Mouse (Mus musculus) G1E-ER4 (cell line): ENCODE results near the gene Pex7. TPM values are rescaled to one million over a fixed set of nuclear protein-coding genes. Genes with fewer than 3 reads are reported as not detected.

Source experiments
- GATA1 ChIP-seq: IDR thresholded peaks from one replicate; pipeline ENCODE4 v1.8.0; 2012; ENCODE audit warnings: low read length, inconsistent platforms
- polyA plus RNA-seq: library from polyadenylated mRNA; stranded (reverse); fragments of >175 nt; gene quantifications from 2 replicates; pipeline ENCODE4 v1.2.3, GENCODE M21; 2012

Pex7 gene
- polyA plus RNA-seq, 1 experiment = 30.9 TPM

DNA sequence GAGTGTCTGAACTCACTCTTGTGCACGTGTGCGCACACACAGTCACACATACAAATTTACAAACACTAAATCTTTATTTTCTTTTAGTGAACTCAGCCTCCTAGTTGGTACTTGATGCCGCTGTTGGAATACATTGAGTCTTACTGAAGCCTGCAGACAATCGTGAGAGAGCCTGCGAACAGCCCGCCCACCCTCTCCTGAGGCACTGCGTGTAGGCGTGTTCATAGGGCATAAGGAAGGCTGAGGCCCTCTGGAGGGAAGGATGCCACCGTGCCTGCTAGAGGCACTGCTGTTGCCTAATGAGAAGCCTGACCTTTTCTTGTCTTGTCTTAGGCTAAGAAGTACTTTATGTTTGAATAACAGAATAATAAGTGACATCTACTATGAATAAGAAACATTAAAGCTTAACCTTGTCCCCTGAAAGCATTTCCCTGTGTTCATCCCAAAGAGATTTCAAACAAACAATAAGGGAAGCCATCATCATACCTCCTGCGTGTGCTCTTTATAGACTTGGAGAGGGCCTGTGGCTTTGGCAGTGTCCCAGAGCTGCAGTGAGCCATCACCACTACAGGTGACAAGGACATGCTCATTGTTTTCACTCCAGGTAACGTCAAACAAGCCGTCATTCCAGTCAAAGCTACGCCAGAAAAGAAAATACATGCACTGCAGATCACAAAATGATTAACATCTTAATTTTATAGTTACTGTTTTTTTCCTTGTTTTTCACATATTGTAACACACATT lies 3.2 kb downstream of the Pex7 start:
- TF ChIP-seq GATA1 = no peak

DNA sequence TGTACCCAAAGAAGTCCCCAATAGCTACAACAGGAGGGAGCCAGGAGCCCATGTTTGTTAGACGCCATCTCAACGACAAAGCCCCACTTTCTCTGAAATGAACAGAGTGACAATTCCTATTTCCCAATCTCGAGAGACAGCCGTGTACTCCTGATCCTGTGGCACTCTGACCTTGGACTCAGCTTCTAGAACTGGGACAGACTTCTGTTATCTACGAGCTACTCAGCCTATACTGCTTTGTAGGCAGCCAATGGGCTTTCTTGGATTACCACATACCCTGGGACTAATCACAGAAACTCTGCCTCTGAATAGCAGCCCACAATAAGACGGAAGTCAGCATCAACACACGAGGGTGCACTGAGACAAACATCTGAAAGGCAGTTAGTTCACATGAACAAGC lies 5.5 kb downstream of the Pex7 start:
- TF ChIP-seq GATA1 = no peak

DNA sequence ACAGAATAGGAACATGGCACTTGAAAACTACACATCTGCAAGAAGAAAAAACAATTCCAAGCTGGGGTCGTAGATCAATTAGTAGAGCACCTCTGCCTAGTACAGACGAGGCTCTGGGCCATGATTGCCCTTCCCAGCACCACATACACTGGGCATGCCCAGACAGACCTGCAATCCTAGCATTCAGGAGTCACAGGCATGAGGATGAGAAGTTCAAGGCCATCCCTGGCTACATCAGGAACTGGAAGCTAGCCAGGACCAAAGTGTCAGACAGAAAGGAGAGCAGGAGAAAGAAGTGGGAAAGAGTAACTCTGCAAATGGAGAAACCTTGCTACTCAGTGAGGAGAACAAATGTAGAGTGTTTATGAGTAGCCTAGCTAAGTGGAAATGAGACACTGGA lies 7.3 kb downstream of the Pex7 start:
- no peak for TF ChIP-seq GATA1

DNA sequence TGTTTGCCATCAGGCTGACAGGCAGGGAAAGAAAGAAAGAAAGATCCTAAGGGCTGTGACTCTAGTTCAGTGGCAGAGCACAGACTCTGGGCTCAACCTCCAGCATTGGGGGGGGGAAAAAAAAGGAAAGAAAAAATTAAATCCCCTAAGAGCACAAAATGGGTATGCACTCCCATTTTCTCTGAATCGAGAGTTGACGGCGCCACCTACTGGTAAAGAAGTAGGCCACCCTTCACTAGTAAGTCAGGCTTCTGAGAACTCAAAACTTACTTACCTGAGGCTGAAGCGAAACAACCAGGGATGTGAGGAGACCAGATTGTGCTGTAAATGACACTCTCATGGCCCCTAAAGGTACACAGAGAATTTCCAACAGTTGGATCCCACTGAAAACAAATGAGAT lies 13.5 kb downstream of the Pex7 start:
- TF ChIP-seq GATA1 = no peak

DNA sequence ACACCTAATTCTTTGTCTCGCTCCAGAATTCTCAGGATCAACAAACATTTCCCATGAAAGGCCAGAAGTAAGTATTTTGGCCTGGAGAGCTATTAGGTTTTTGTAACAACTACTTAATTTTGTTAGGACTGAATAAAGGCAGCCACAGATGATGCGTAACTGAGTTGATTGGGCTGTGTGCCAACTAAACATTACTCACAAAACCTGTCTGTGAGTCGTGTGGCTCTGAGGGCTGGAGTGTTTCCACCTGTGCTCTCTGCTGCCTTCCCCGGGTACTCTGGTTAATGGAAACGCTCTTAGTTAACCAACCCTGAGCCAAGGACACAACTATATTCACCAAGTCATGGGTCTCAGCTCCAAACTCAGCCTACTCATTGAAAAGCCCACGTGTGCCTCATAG lies 14.3 kb downstream of the Pex7 start:
- TF ChIP-seq GATA1 = no peak

DNA sequence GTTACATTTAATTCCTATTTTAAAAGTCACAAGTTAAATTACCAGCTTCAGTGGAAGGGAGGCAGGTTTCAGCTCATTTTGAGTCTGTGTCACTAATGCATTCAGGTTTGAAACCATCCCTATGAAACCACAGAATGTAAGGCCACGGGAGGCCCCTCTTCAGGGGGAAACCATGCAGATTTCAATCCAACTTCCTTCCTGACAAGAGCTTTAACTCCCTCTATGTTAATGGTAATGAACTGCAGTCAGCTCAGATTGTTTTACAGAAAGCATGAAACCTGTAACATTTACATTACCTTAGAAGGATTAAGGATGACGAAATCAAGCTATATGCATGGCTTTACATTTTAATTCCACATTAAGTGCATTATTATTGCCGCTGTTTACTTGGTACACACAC lies 15.8 kb downstream of the Pex7 start:
- TF ChIP-seq GATA1 = no peak

DNA sequence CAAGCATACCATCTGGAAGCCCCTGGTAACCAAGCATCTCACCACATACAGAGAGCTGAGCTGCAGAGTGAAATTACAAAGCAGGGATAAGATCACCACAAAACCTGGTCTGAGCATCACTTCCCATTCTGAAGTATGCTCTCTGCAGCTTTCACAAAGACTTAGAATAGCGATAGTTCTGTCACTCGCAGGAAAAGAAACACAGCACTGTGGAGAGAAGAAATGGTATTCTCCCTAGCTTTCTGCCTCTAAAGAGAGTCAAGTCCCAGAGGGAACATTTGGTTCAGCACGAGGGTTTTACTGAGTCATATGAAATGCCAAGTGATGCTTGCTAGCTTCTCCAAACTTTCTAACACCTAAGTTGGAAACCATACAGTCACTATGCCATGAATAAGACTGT lies 17.6 kb downstream of the Pex7 start:
- TF ChIP-seq GATA1 = no peak

DNA sequence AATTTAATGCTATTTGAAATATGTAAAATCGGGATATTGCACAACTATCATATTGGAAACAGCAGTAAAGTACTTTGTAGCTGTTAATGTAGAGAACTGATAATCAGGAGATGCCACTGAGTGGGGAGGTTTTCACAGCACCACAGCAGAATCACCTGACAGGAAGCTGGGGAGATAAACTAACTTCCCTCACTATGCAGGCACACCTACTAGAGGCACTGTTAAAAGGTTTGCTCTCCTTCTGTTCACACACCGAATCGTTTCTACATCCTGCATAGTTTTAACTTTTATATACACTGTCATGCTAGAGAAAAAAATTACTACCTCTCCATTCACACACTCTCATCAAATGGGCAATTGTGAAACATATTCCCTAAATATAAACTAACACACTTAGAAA lies 21.2 kb downstream of the Pex7 start:
- peak; percentile 50 for TF ChIP-seq GATA1

DNA sequence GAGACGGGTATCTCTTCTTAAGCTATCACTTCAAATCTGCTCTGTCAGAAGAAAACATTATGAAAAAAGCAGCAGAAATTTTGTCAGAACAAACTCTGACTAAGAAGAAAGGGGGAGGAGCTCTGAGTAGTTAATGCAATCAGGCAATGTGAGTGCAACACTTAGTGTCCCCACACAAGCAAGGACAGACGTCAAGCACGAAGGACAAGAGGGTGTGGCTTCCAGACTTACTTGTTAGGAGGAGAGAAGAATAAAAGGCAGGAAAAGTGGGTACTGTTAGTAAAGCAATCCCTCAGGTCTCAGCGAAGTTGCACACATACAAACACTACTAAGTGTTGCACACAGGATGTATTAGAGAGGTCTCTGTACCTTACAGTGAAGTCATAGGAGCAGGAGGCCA lies 23.1 kb downstream of the Pex7 start:
- no peak for TF ChIP-seq GATA1

DNA sequence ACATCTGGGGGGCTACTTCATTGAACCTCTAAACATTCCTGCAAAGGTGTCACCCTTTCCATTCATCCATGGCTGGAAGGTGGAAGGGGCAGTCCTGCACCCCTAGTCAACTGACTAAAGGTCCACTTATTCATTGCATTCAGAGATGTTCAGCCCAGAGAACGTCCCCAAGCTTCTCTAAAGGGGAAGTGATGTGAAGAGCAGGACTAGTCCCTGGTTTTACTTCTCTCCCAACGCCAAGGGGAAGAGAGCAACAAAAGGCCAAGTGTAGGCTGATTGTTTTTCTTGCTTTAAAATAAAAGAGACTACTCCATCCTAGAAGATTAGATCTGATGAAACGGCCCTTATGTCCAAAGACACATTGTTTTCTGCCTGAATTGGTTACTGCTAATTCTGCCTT lies 27.1 kb downstream of the Pex7 start:
- TF ChIP-seq GATA1 = no peak

DNA sequence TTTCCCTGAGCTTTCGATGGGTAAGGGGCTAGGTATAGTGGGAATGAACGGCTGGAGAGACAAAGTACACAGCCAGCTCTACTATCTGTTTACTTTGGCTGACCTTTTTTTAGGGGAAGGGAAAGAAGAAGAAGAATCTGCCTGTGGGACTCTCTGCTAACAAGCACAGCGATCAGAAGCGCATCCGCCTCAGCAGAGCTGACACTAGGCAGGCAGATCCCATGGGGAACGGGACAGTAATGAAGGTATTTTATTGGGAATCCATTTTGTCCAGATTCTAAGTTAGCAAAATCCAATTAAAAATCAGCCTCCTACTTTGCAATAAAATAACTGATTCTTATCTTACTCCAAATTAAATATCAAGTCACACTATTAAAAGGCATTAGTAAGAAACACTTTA lies 28.3 kb downstream of the Pex7 start:
- no peak for TF ChIP-seq GATA1

DNA sequence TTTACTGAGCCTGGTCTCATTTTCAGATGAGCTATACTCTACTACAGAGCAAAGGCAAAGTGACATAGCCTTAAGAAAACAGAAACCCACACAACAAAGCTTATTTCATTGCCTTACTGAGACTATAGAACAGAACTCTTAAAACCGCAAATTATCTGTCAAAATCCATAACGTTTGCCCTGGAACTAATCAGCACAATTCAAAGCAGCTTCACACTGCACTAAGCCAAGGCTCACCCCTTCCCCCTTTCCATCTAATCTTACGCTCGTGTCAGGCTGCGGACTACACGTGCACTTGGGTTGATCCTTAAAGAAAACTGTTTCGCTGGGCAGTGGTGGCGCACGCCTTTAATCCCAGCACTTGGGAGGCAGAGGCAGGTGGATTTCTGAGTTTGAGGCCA lies 29.8 kb downstream of the Pex7 start:
- TF ChIP-seq GATA1 = no peak

DNA sequence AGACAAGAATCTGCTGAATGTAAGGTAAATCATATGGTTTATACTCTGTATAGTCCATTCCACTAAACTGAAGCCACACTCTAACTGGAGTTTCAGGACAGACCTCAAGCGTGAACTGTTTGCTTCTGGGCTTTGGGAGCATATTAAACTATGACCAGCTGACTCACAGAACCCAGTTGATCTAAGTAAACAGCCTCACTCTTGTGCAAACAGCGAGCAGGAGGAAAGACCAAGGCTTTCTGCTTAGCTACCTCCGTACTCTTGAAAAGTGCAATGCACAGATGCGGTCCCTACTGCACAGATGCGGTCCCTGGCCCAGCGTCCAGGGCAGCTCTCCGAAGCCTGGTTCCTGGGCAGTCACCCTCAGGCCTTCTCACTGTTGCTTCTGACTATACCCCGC lies 30.2 kb downstream of the Pex7 start:
- no peak for TF ChIP-seq GATA1

DNA sequence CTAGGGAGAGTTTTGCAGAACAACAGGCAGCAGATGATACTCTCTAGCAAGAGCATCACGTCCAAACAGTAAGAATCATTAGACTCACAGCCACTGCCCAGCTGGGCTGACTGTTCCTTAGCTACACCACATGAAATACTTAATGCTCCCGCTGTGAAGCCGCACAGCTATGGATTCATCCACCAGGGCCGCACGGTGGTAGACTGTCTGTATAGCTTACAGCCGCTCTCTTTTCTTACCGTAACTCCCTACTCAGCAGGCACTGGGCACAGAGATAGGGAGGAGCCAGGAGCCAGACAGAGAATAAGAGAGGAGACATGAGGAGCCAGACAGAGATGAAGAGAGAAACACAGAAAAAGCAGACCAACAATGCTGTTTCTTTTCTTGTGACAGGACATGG lies 30.8 kb downstream of the Pex7 start:
- no peak for TF ChIP-seq GATA1

DNA sequence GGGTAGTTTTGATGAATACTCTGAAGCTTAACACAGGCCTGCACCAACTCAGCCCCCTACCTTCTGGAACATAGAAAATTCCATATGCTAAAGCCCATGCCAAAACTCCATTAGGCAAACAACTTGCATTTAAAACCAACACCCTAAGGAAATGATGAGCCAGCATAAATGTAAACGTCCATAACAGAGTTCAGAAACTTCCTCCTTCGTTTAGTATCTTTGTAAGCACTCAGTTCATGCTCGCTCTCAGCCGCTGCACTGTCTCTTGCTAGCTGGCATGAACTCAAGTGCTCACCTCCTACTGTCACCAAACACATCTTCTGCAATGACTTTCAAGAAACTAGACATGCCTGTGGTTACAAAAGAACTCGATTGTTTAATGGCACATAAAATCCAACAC lies 32.1 kb downstream of the Pex7 start:
- no peak for TF ChIP-seq GATA1

DNA sequence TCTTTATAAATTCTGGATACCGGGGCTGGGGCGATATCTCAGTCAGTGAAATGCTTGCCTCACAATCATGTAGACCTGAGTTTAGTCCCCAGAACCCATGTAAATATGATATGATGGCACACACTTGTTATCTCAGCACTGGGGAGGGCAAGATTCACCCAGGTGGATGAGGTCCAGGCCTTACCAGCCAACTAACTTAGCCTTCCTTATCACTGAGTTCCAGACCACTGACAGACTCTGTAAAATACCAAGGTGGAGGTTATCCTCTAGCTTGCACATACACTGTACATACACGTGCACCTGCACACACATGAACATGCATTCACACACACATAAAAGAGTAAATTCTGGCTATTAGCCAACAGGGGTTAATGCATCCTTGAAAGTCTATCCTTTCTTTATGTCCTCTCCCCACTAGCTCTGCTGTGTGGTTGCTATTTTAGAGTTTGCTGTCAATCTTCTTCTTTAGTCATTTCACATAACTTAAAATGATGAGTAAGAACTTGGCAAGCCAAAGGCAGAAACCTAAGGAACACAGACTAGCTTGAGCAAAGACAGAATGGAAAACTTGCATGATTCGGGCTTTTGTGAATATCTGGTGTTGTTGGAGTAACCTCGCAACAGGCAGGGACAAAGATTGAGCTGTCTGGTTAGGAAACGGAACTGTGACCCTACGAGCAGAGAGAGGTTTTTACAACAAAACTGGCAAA lies 51.7 kb downstream of the Pex7 start:
- TF ChIP-seq GATA1 = no peak

DNA sequence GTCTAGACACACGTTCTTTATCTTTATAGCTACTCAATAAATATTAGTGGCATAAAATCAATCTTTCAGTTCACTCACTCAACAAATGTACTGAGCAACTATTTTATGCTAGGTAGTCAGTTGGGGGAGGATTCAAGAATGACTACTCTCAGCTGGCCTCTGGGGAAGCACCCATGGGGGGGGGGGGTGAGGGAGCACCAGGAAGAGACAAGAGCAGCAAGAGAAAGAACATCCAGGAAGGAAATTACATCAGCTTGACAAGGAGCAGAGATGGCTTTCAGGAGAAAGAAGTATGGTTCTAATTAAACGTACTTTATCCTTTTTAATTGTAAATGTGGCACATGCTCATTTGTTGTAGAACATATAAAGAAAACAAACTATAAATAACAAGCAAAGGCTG lies 53.9 kb downstream of the Pex7 start:
- no peak for TF ChIP-seq GATA1

DNA sequence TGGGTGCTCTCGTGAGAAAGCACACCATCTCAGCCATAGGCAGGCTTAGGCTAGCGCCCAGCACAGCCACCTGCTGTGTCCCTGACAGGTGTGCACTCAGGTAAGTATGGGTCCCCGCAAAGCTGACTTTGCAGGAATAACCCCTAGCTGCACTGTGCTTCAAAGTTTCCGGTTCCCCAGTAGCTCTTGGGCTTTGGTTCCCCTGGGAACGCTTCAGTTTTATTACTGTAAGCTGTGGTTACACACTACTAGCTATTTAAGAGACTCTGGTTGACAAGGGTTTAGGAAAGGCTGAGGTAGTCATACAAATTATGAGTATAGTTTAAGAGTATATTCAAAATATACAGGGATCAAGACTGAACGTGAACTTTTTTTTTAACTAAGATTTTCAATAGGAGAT lies 54.7 kb downstream of the Pex7 start:
- TF ChIP-seq GATA1 = no peak
